Mouse (Mus musculus) frontal cortex, adult (tissue): Measurements from ENCODE around the gene Sdhaf3.

Source experiments
- ATAC-seq: cut with Nextera tagmentation; 2 replicates; pipeline ENCODE4 v1.9.2; 2017; ENCODE audit warnings: mild to moderate bottlenecking, moderate library complexity, mixed read lengths; ENCODE audit not compliant: low TSS enrichment

Sdhaf3 gene

DNA sequence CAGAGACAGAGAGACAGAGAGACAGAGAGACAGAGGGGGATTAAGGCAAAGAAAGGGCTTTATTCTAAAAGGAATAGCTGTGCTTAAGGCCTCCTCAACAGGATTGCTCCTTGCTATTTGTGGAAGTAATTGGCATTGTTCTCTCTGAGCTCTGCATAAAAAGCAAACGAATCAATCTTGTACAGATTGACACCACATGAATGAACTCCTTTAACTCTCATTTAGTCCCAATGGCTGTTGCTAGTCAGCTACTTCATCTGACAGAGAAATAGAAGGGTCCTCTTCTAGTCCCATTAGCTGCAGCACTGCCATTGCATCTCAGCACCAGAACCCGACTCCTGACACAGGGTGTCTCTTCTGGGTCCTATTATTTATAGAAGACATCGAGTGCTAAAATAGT, 113.0 kb downstream of the Sdhaf3 start:
- ATAC-seq = no peak

DNA sequence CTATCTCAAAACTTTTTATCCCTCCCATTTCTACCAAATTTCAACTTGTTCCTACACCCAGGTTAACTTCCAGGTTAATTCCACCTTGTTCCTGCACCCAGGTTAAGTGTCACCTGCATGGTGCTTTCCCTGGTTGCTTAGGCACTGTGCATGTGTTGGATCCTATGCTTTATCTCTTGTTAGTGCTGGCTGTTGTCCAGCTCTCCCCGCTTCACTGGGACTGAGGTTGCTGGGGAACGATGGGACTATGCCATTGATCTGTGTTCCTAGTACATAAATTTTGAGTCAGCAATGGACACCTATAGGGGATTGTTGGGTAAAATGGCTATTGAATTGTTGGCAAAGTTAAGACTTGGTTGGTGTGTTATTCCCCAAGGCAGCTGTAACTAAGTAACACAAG, 113.7 kb downstream of the Sdhaf3 start:
- no peak for ATAC-seq

DNA sequence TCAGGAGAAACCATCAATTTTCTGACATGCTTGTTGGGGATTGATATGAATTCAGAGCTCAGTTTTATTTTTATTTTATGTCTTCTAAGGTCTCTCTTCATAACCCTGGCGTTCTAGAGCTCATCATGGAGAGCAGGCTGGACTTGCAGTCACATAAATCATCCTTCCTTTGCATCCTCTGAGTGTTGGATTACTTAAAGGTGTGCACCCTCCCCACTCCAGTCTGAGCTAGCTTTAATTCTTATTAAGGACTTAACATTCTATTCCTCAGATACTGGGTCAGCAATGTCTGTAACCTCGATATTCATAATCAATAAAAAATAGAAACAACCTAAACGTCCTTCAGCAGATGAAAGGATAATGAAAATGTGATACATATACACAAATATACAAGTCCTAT, 126.2 kb downstream of the Sdhaf3 start:
- no peak for ATAC-seq

DNA sequence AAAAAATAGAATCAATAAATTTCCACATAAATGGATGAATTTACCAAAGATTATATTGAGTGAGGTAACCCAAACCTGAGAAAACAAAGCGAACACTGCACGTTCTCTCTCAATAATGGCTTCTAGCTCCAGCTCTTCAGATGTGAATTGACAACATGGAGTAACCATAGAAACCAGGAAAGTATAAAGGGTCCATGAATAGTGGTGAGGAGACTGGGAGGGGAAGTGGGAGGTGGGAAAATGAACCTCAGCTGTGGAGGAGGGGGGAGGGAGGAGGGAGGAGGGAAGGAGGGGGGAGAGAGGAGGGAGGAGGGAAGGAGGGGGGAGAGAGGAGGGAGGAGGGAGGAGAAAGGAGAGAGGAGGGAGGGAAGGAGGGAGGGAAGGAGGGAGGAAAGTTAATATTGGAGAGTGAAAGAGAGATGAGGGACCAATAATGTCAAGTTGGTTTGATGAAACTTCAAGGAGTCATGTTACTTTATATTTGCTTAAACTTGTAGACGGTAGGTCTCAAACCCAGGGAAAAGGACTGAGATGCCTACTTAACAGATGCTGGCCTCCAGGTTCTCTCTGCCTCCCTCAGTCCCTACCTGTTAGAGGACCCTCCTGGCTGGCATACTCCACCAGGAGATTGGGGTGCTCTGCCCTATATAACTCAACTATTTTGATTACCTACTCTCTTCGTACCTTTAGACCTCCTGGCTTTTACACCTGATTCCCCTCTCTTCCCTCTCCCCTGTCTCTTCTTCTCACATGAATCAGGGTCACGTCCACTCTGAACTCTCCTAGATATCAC, 126.9 kb downstream of the Sdhaf3 start:
- ATAC-seq = no peak

DNA sequence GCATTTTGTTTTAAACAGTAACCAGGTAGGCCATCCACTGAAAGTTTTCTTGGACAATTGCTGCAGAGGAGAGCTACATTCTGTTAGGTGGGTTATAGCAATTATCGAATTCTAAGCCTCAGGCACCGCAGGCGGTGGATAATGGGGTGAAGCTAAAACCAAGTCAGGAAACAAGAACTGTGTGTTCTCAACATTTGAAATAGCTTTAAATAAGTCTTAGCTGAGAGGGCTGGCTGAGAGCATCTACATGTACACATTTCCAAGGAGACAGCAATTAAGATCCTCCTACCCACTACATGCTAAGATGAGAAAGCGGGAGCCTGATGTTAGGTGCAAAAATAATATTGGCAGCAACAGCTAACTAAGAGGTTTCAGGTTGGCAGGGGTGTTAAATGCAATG, 127.9 kb downstream of the Sdhaf3 start:
- ATAC-seq = peak; percentile 82

DNA sequence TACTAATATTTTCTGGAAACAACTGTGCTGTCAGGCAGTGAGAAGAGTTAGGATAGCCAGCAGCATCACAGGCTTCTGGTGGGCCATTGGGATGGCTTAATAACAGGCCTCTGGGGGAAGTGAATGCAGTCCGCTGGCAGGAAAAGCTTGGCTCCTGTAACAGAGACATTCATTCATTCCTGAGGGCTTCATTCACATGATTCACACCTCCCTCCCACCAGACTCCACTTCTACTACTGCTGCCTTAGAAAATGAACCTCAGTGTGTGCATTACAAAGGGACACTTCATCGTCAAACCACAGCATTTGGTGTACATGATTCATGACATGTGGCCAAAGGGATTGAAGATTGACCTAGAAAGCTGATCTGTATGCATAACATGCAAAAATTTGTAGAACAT, 128.6 kb downstream of the Sdhaf3 start:
- no peak for ATAC-seq

DNA sequence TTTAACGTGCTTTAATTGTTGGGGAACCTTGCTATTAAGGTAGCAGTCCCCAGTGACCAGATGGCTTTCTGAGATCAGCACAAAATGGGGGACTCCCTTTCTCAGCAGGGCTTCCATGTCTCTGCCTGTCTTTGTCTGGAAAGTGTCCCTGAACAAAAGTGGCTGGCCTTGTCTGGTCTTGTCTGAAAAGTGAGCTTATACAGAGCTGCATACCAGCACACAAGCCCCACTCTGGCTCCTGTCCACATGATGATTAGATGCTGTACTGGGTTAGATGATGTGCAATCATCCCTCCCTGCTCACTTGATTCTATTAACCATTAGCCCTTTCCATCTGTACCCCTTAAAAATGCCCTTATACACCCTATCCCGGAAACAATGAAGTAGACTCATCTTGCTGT, 129.7 kb downstream of the Sdhaf3 start:
- no peak for ATAC-seq

DNA sequence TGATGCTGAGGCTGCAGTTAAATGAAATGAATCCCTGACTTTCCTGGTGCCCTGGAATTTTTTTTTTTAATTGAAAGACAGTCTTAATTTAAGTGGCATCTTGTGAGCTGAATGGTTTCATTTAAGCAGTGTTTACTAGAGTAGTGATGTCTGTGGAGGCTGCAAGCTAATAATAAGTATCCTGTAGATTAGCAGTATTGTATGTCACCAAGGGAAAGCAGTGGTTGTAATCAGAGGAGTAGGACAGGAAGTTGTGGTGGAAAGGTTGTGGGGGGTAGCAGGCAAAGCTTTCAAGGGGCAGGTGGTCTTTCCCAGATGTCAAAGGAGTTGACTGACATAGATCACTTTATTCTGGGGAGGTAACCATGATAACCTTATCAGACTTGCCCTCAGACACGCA, 136.3 kb downstream of the Sdhaf3 start:
- no peak for ATAC-seq
